Mouse (Mus musculus): ENCODE data around the gene Ptpro.

GRCm38 (mm10) chr6:137506563-137506962, 254.4 kb downstream of the Ptpro start:
- TF ChIP-seq CTCF (IDR thresholded peaks at IDR 0.05; ENCODE audit: insufficient read depth, low read length) = no peak
- no peak for TF ChIP-seq POLR2A (IDR thresholded peaks at IDR 0.05; ENCODE audit: borderline replicate concordance, extremely low read depth, low read depth, low read length)
